Mouse (Mus musculus) T-helper 2 cell (primary cell): ENCODE measurements at regions not wholly inside any gene's neighbourhood (a gene's known extent, or its start where the extent isn't known, plus 50 kb on each side); places are given as distances from the start of the nearest gene placed in this dataset.

ENCODE experiments used
- in situ Hi-C: fragments of 300-600 bp; cut with MboI, MseI; formaldehyde crosslinking; loops from one replicate; pipeline ENCODE4 v1.15.1; 2025; ENCODE audit warnings: high pct_unique_total_duplicates

- in situ Hi-C loops, result no loop called here
Observed at GRCm38 (mm10) chr1:23034271-23034670, 67.8 kb downstream of the 4933415F23Rik start.

DNA sequence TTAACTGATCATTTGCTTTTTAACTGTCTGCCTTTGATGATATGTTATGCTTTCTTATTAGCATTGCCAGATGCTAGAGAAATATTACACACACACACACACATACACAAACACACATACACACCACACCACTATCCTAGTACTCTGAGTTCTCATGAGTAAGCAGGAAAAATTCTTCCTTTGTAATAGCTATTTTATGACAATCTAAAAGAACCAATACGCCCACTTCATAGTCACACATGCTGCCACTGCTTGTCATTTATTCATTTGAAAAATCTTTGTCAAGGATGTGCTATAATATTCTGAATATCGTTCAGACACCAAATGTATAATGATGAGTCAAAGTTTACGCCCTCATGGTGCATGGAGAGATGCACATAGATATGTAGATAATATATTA is 78.5 kb downstream of the 4933415F23Rik start:
- in situ Hi-C loops, result no loop called here

DNA sequence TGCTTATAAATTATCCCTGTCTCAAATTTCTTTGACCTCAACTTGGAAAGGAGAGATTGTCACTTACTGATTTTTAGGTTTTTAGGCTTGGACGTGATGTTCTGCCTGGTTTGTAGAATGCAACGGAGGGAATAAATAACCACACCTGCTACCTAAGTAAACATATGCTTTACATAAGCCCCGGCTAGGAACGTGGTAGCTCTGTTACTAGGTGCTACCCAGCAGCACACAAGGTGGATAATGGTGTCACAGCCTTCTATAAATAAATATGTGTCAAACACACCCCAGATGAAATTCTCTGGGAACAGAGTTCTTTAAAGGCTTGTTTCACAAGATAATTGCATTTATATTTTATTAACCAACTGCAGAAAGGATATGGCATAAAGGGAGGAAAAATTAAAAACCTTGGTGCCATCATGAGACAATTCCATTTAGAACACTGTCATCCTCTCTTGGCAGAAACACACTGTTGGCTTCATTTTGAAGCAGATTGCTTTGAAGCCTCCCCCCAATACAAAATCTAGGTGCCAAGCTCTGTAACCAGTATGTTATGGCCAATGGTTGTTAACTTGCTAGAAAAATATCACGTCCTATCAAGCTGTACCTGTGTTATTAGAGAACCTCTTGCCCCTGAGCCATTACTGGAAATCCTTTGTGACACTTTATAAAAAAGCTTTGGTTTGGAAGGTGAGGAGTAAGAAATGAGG is 94.1 kb downstream of the 4933415F23Rik start:
- in situ Hi-C loops, result no loop called here

- in situ Hi-C loops, result no loop called here
Observed at GRCm38 (mm10) chr1:23004882-23005281, 97.2 kb downstream of the 4933415F23Rik start.

DNA sequence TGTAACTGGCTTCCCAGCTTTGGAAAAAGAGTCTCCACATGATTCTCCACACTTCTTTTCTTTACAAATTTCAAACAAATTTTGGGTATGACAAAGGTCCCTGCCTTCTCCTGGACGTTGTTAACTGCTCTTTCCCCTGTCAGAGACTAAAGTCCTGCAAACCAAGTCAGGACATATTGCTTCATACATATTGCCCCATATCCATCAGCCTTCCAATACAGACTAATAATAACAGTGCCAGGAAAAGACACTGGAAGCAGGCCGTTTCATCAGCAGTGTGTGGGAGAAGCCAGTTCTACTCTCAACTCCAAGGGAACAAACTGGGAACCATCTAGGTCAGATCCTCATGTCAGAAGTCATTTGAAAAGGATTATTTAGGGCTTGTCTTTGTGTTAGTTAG is 105.4 kb downstream of the 4933415F23Rik start:
- in situ Hi-C loops, result loop anchor here (25.0 kb wide), 1 partner anchor 516 kb away; no protein-coding TSS in a partner anchor

GRCm38 (mm10) chr1:22989521-22990221 is 112.4 kb downstream of the 4933415F23Rik start:
- in situ Hi-C loops, result loop anchor here (25.0 kb wide), 1 partner anchor 523 kb away; no protein-coding TSS in a partner anchor

- in situ Hi-C loops, result loop anchor here (25.0 kb wide), 1 partner anchor 525 kb away; no protein-coding TSS in a partner anchor
Observed at GRCm38 (mm10) chr1:22987521-22987920, 114.5 kb downstream of the 4933415F23Rik start.

DNA sequence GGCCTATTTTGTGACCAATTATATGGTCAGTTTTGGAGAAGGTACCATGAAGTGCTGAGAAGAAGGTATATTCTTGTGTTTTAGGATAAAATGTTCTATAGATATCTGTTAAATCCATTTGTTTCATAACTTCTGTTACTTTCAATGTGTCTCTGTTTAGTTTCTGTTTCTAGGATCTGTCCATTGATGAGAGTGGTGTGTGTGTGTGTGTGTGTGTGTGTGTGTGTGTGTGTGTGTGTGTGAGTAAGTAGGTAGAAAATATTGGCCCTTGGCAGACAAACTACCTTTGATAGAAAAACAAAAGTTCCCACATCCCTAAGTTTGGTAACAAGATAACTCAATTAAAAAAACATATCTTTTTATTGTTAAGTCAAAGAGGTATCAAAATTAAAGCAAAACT is 117.8 kb downstream of the 4933415F23Rik start:
- in situ Hi-C loops, result loop anchor here (25.0 kb wide), 1 partner anchor 528 kb away; no protein-coding TSS in a partner anchor

GRCm38 (mm10) chr1:22974917-22975316 is 127.1 kb downstream of the 4933415F23Rik start:
- in situ Hi-C loops, result loop anchor here (25.0 kb wide), 1 partner anchor 537 kb away; no protein-coding TSS in a partner anchor

DNA sequence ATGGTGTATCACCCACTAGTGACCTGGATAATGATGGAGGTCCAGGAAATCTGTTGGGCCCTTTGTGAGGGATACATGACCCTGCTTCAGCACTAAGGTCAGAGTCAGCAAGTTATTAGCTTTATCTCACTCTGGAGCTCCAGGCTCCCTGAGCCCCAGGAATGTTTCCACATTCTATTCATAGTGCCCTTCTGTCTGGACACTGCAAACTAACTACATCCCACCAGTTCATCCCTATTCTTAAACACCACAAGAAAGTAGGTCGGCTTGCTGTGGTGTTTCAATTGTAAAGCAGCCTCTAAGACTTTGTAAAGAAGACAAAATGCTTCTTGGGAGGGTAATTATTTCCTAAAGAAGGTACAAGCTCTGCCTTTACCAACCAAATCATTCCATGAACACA is 138.2 kb upstream of the Rims1 start:
- in situ Hi-C loops, result no loop called here

- in situ Hi-C loops, result loop anchor here (10.0 kb wide), 1 partner anchor 195 kb away; no protein-coding TSS in a partner anchor
Observed at GRCm38 (mm10) chr1:22939816-22940215, 134.0 kb upstream of the Rims1 start.

- in situ Hi-C loops, result loop anchor here (10.0 kb wide), 1 partner anchor 187 kb away; no protein-coding TSS in a partner anchor
Observed at GRCm38 (mm10) chr1:22931147-22931896, 125.5 kb upstream of the Rims1 start.

DNA sequence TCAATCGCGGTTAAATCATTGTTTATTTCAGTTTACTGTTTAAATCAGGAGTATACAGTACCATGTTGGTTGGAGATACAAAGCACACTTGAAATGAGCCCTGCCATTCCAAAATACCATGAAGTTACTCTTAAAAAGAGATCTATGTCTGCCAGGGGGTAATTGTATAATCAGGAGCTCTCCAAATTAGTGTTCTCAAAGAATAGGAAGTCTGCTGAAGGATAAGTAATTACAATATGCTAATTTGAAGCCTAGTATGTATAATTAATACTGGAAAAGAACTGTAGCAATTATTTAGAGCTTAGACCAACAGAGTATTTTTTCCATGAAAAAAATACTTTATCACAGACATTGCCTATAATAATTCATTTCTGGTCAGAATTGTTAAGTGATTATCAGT is 97.2 kb upstream of the Rims1 start:
- in situ Hi-C loops, result no loop called here

GRCm38 (mm10) chr1:22901018-22901625 is 95.3 kb upstream of the Rims1 start:
- in situ Hi-C loops, result no loop called here

DNA sequence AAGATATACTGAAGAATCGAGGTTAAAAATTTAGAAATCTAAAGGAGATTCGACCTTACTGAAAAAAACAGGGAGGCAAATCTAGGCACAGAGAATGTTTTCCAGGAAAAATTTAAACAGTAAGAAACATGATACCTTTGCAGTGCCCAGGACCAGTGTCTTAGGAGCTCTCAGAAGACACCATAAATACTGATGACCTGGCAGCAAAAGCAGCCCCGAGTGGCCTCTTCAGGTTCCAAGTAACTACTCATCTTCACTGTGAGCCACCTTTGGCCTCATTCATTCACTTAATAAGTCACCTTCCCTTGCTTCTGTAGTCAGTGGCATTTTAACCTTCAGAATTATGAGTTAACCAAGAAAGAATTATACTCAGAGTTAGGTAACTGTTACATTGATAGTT is 89.3 kb upstream of the Rims1 start:
- in situ Hi-C loops, result no loop called here

GRCm38 (mm10) chr1:22862985-22863384 is 57.2 kb upstream of the Rims1 start:
- in situ Hi-C loops, result no loop called here
